Mouse (Mus musculus): ENCODE measurements around the gene Myo15b. TPM values are rescaled to one million over a fixed set of nuclear protein-coding genes. Genes with fewer than 3 reads are reported as not detected.

Myo15b gene
- total and polyA plus RNA-seq, 2 experiments = 0.28 to 0.51 TPM

DNA sequence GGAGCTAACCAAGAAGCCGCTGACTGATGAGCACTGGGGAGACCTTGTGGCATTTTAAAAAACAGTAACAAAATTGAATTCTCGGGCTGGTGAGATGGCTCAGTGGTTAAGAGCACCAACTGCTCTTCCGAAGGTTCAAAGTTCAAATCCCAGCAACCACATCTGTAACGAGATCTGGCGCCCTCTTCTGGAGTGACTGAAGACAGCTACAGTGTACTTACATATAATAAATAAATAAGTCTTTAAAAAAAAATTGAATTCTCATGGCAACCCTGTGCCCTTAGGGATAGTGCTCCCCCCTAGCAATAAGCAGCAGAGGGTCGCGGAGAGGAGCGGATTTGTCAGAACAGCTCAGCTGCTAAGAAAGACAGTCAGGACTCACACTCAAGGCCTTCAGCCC lies 5.7 kb downstream of the Myo15b start:
- H3K4me1 ChIP-seq (ENCODE audit: control insufficient read depth, insufficient read depth, low read length) = 0 out of 2 replicates have a peak, but pooled peaks cover 4% of the 10 kb centered on the region
- H3K27ac ChIP-seq (replicated peaks; ENCODE audit: insufficient read depth, low read depth, low read length) = no peak overlapping the region
- no peaks in the 10 kb centered on the region for H3K36me3 ChIP-seq (ENCODE audit: control insufficient read depth, insufficient read depth, low read length)
- 79% methylated on average over 8 of the region's 8 CpGs for WGBS
- H3K27me3 ChIP-seq (ENCODE audit: control insufficient read depth, insufficient read depth, low read length) = no peaks in the 10 kb centered on the region
- H3K9ac ChIP-seq (ENCODE audit: low read depth, low read length) = no peak overlapping the region
- H3K79me2 ChIP-seq (ENCODE audit: control insufficient read depth, insufficient read depth, low read length) = no peaks in the 10 kb centered on the region
- TF ChIP-seq CTCF (IDR thresholded peaks at IDR 0.05; ENCODE audit: low read depth, low read length) (no peak), POLR2A (IDR thresholded peaks at IDR 0.05; ENCODE audit: extremely low read depth, insufficient read depth, low read length) (no peak)
- no peak for DNase-seq (ENCODE audit: extremely low read depth, low read depth, low spot score)
- H3K4me3 ChIP-seq (ENCODE audit: insufficient read depth, low read depth, low read length) = no peak overlapping the region

DNA sequence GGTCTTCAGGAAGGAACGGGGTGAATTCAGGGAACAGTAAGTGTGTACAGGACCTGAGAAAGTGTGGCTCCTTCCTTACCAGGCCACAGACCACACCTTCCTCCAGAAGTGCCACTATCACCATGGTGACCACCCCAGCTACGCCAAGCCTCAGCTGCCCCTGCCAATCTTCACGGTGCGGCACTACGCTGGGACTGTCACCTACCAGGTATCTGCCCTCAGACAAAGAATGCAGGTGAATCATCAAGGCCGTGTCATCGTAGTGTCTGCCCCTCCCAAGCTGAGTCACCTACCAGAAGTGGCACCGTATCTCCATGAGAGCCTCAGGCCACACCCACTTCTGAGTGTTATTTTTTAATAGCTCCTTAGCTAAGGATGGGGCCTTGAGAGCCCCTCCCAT lies 11.2 kb downstream of the Myo15b start:
- no peaks in the 10 kb centered on the region for H3K79me2 ChIP-seq (ENCODE audit: control insufficient read depth, insufficient read depth, low read length)
- 86% methylated on average over 8 of the region's 8 CpGs for WGBS
- no peaks in the 10 kb centered on the region for H3K27me3 ChIP-seq (ENCODE audit: control insufficient read depth, insufficient read depth, low read length)
- TF ChIP-seq CTCF (IDR thresholded peaks at IDR 0.05; ENCODE audit: low read depth, low read length) (no peak), POLR2A (IDR thresholded peaks at IDR 0.05; ENCODE audit: extremely low read depth, insufficient read depth, low read length) (no peak)
- H3K9ac ChIP-seq (ENCODE audit: low read depth, low read length) = no peak overlapping the region
- peaks cover 2% of the 10 kb centered on the region; the same call in 1 of the 2 replicates for H3K4me1 ChIP-seq (ENCODE audit: control insufficient read depth, insufficient read depth, low read length)
- H3K27ac ChIP-seq (replicated peaks; ENCODE audit: insufficient read depth, low read depth, low read length) = no peak overlapping the region
- no peak overlapping the region for H3K4me3 ChIP-seq (ENCODE audit: insufficient read depth, low read depth, low read length)
- no peak for DNase-seq (ENCODE audit: extremely low read depth, low read depth, low spot score)
- no peaks in the 10 kb centered on the region for H3K36me3 ChIP-seq (ENCODE audit: control insufficient read depth, insufficient read depth, low read length)

- H3K36me3 ChIP-seq (ENCODE audit: control insufficient read depth, insufficient read depth, low read length) = no peaks in the 10 kb centered on the region
- no peaks in the 10 kb centered on the region for H3K79me2 ChIP-seq (ENCODE audit: control insufficient read depth, insufficient read depth, low read length)
- peaks cover 4% of the 10 kb centered on the region; the same call in 1 of the 2 replicates for H3K4me1 ChIP-seq (ENCODE audit: control insufficient read depth, insufficient read depth, low read length)
- no peak overlapping the region for H3K27ac ChIP-seq (replicated peaks; ENCODE audit: insufficient read depth, low read depth, low read length)
- H3K27me3 ChIP-seq (ENCODE audit: control insufficient read depth, insufficient read depth, low read length) = no peaks in the 10 kb centered on the region
- no peak overlapping the region for H3K4me3 ChIP-seq (ENCODE audit: insufficient read depth, low read depth, low read length)
- TF ChIP-seq POLR2A (IDR thresholded peaks at IDR 0.05; ENCODE audit: extremely low read depth, insufficient read depth, low read length) (no peak), CTCF (IDR thresholded peaks at IDR 0.05; ENCODE audit: low read depth, low read length) (no peak)
- 22% methylated on average over 4 of the region's 4 CpGs for WGBS
- DNase-seq (ENCODE audit: extremely low read depth, low read depth, low spot score) = peak; percentile 83
- H3K9ac ChIP-seq (ENCODE audit: low read depth, low read length) = no peak overlapping the region
Observed at GRCm38 (mm10) chr11:115872437-115872836, 14.2 kb downstream of the Myo15b start.

DNA sequence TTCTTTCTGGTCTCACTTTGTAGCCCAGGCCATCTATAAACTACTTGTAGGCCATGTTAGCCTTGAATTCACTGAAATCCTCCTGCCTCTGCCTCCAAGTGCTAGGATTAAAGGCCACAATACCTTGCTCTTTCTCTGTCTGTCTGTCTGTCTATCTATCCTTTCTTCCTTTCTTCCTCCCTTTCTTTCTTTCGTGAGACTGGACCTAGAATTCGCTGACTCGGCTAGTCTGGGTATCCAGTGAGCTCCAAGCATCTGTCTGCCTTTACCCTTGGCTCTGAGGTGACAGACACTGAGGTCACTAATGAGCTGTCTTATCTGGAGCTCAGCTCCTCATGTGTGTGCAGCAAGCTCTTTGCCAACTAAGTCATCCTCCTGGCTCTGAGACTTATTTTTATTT lies 17.7 kb downstream of the Myo15b start:
- Histone ChIP-seq H3K4me3 (ENCODE audit: insufficient read depth, low read depth, low read length) (no peak overlapping the region), H3K27me3 (ENCODE audit: control insufficient read depth, insufficient read depth, low read length) (no peaks in the 10 kb centered on the region), H3K79me2 (ENCODE audit: control insufficient read depth, insufficient read depth, low read length) (no peaks in the 10 kb centered on the region), H3K9ac (ENCODE audit: low read depth, low read length) (no peak overlapping the region), H3K36me3 (ENCODE audit: control insufficient read depth, insufficient read depth, low read length) (no peaks in the 10 kb centered on the region), H3K27ac (replicated peaks; ENCODE audit: insufficient read depth, low read depth, low read length) (no peak overlapping the region), H3K4me1 (ENCODE audit: control insufficient read depth, insufficient read depth, low read length) (peaks cover 4% of the 10 kb centered on the region; the same call in 1 of the 2 replicates)
- 79% methylated on average over 3 of the region's 3 CpGs for WGBS
- DNase-seq (ENCODE audit: extremely low read depth, low read depth, low spot score) = no peak
- TF ChIP-seq CTCF (IDR thresholded peaks at IDR 0.05; ENCODE audit: low read depth, low read length) = no peak
- no peak for TF ChIP-seq POLR2A (IDR thresholded peaks at IDR 0.05; ENCODE audit: extremely low read depth, insufficient read depth, low read length)

- Histone ChIP-seq H3K9ac (ENCODE audit: low read depth, low read length) (no peak overlapping the region), H3K36me3 (ENCODE audit: control insufficient read depth, insufficient read depth, low read length) (no peaks in the 10 kb centered on the region), H3K27ac (replicated peaks; ENCODE audit: insufficient read depth, low read depth, low read length) (no peak overlapping the region), H3K27me3 (ENCODE audit: control insufficient read depth, insufficient read depth, low read length) (no peaks in the 10 kb centered on the region), H3K79me2 (ENCODE audit: control insufficient read depth, insufficient read depth, low read length) (no peaks in the 10 kb centered on the region), H3K4me1 (ENCODE audit: control insufficient read depth, insufficient read depth, low read length) (peaks cover 4% of the 10 kb centered on the region; the same call in 1 of the 2 replicates), H3K4me3 (ENCODE audit: insufficient read depth, low read depth, low read length) (no peak overlapping the region)
- no peak for DNase-seq (ENCODE audit: extremely low read depth, low read depth, low spot score)
- 94% methylated on average over 5 of the region's 5 CpGs for WGBS
- TF ChIP-seq CTCF (IDR thresholded peaks at IDR 0.05; ENCODE audit: low read depth, low read length) (no peak), POLR2A (IDR thresholded peaks at IDR 0.05; ENCODE audit: extremely low read depth, insufficient read depth, low read length) (no peak)
Observed at GRCm38 (mm10) chr11:115876438-115876837, 18.2 kb downstream of the Myo15b start.

- H3K27ac ChIP-seq (replicated peaks; ENCODE audit: insufficient read depth, low read depth, low read length) = no peak overlapping the region
- no peak overlapping the region for H3K4me3 ChIP-seq (ENCODE audit: insufficient read depth, low read depth, low read length)
- H3K79me2 ChIP-seq (ENCODE audit: control insufficient read depth, insufficient read depth, low read length) = no peaks in the 10 kb centered on the region
- H3K27me3 ChIP-seq (ENCODE audit: control insufficient read depth, insufficient read depth, low read length) = no peaks in the 10 kb centered on the region
- H3K9ac ChIP-seq (ENCODE audit: low read depth, low read length) = no peak overlapping the region
- H3K4me1 ChIP-seq (ENCODE audit: control insufficient read depth, insufficient read depth, low read length) = peaks cover 4% of the 10 kb centered on the region; the same call in 1 of the 2 replicates
- WGBS = 51% methylated on average over 6 of the region's 6 CpGs
- TF ChIP-seq CTCF (IDR thresholded peaks at IDR 0.05; ENCODE audit: low read depth, low read length) (no peak), POLR2A (IDR thresholded peaks at IDR 0.05; ENCODE audit: extremely low read depth, insufficient read depth, low read length) (no peak)
- DNase-seq (ENCODE audit: extremely low read depth, low read depth, low spot score) = no peak
- no peaks in the 10 kb centered on the region for H3K36me3 ChIP-seq (ENCODE audit: control insufficient read depth, insufficient read depth, low read length)
Observed at GRCm38 (mm10) chr11:115877174-115877755, 19.1 kb downstream of the Myo15b start.

Measured in liver, adult 2 months (tissue).